Mouse (Mus musculus) heart, postnatal 14 days (tissue): ENCODE results near the gene Hbb-bt. TPM values are rescaled to one million over a fixed set of nuclear protein-coding genes. Genes with fewer than 3 reads are reported as not detected.
A peak's percentile ranks its signal among the peaks of the same experiment; 100 is the strongest.
"Not testable (repeated sequence)": the region's sequence is repeated elsewhere in the genome, so short reads cannot be mapped to it uniquely, and the experiment has no call there.

Experiments
- DNase-seq, 2 experiments: peaks; one replicate each; pipeline ENCODE4 v3.0.0; 2021 to 2022
- intact Hi-C: fragments of 180-260 bp; cut with DNase I; formaldehyde crosslinking; loops from one replicate; pipeline ENCODE4 v1.15.1; 2025
- total RNA-seq, 2 experiments: library from RNA; stranded (reverse); gene quantifications; 2 replicates each; pipeline ENCODE4 v1.2.3; 2021

The Hbb-bt gene
- total RNA-seq, 2 experiments from 2014 or later = 2,822 to 3,799 TPM

- no peak for DNase-seq
- intact Hi-C loops = no loop called here
These were observed 4.0 kb downstream of the Hbb-bt start for GRCm38 (mm10) chr7:103809801-103810155.

- intact Hi-C loops = no loop called here
- DNase-seq = no peak
These were observed 4.6 kb downstream of the Hbb-bt start for GRCm38 (mm10) chr7:103808971-103809800.

- DNase-seq, intact Hi-C loops: not testable (repeated sequence)
These were observed 5.7 kb downstream of the Hbb-bt start for GRCm38 (mm10) chr7:103808120-103808519.

GRCm38 (mm10) chr7:103806856-103807255, 6.9 kb downstream of the Hbb-bt start:
- peak in 1 of 2 experiments; percentile 19 for DNase-seq
- intact Hi-C loops = no loop called here

- intact Hi-C loops = loop anchor here (5.0 kb wide), 1 partner anchor 149 kb away; the partner anchor contains the start of gene Olfr633
- DNase-seq = peak in 1 of 2 experiments; percentile 4
These were observed 21.0 kb downstream of the Hbb-bt start for GRCm38 (mm10) chr7:103792669-103793388.

- no peak for DNase-seq
- intact Hi-C loops = loop anchor here (5.0 kb wide), 1 partner anchor 151 kb away; the partner anchor contains the start of gene Olfr633
These were observed 22.1 kb downstream of the Hbb-bt start, which contains the start of gene Olfr67 for GRCm38 (mm10) chr7:103791721-103792120. Gene Olfr67 (minus strand): TSS chr7:103791821.

- intact Hi-C loops = no loop called here
These were observed 34.2 kb downstream of the Hbb-bt start, which contains the start of gene Olfr68 for GRCm38 (mm10) chr7:103779598-103779997. Gene Olfr68 (minus strand): TSS chr7:103779698.

GRCm38 (mm10) chr7:103777652-103778051, 36.1 kb downstream of the Hbb-bt start:
- DNase-seq, intact Hi-C loops: not testable (repeated sequence)

More at GRCm38 (mm10) chr7:103779598-103779997, 34.2 kb downstream of the Hbb-bt start, which contains the start of gene Olfr68:
- no peak for DNase-seq

- intact Hi-C loops = no loop called here
- DNase-seq = no peak
These were observed 42.3 kb downstream of the Hbb-bt start, which contains the start of gene Olfr69 for GRCm38 (mm10) chr7:103771494-103771893. Gene Olfr69 (minus strand): TSS chr7:103771594.

- intact Hi-C loops, DNase-seq: not testable (repeated sequence)
These were observed 46.1 kb downstream of the Hbb-bt start for GRCm38 (mm10) chr7:103767687-103768086.

Other genes with a start within 250 kb of the Hbb-bt start
- gene Olfr616, start 244.9 kb downstream of the Hbb-bt start, total RNA-seq = not detected
- gene Olfr617, start 240.9 kb downstream of the Hbb-bt start, total RNA-seq = not detected
- not detected for gene Olfr618, start 223.9 kb downstream of the Hbb-bt start, total RNA-seq
- not detected for gene Olfr619, start 213.4 kb downstream of the Hbb-bt start, total RNA-seq
- gene Olfr620, start 201.5 kb downstream of the Hbb-bt start, total RNA-seq = not detected
- gene Olfr622, start 171.3 kb downstream of the Hbb-bt start, total RNA-seq = not detected
- not detected for gene Olfr623, start 150.3 kb downstream of the Hbb-bt start, total RNA-seq
- gene Olfr624, start 142.8 kb downstream of the Hbb-bt start, total RNA-seq = not detected
- gene Olfr625-ps1, start 131.3 kb downstream of the Hbb-bt start, total RNA-seq = not detected
- not detected for gene Olfr243, start 99.3 kb downstream of the Hbb-bt start, total RNA-seq
- not detected for gene Olfr628, start 83.6 kb downstream of the Hbb-bt start, total RNA-seq
- not detected for gene Olfr629, start 69.1 kb downstream of the Hbb-bt start, total RNA-seq
- not detected for gene Olfr630, start 56.7 kb downstream of the Hbb-bt start, total RNA-seq
- not detected for gene Olfr69, start 42.4 kb downstream of the Hbb-bt start, total RNA-seq
- not detected for gene Olfr68, start 34.3 kb downstream of the Hbb-bt start, total RNA-seq
- gene Olfr67, start 22.2 kb downstream of the Hbb-bt start, total RNA-seq = not detected
- over 10,000 TPM; 24,882 to 31,010 TPM for gene Hbb-bs, start 14.1 kb upstream of the Hbb-bt start, total RNA-seq
- not detected for gene Hbb-bh2, start 26.5 kb upstream of the Hbb-bt start, total RNA-seq
- gene Hbb-bh1, start 29.2 kb upstream of the Hbb-bt start, total RNA-seq = not detected
- gene Hbb-y, start 39.2 kb upstream of the Hbb-bt start, total RNA-seq = not detected
- not detected for gene Olfr66, start 72.3 kb upstream of the Hbb-bt start, total RNA-seq
- not detected for gene Olfr64, start 80.5 kb upstream of the Hbb-bt start, total RNA-seq
- not detected for gene Olfr65, start 89.5 kb upstream of the Hbb-bt start, total RNA-seq
- gene Olfr631, start 114.8 kb upstream of the Hbb-bt start, total RNA-seq = not detected
- not detected for gene Olfr632, start 120.4 kb upstream of the Hbb-bt start, total RNA-seq
- gene Olfr633, start 130.4 kb upstream of the Hbb-bt start, total RNA-seq = not detected
- gene Olfr635, start 157.2 kb upstream of the Hbb-bt start, total RNA-seq = not detected
- not detected for gene Olfr638, start 184.8 kb upstream of the Hbb-bt start, total RNA-seq
- gene Olfr639, start 203.3 kb upstream of the Hbb-bt start, total RNA-seq = not detected
- gene Olfr640, start 211.6 kb upstream of the Hbb-bt start, total RNA-seq = not detected
- gene Olfr641, start 221.4 kb upstream of the Hbb-bt start, total RNA-seq = not detected
- not detected for gene Olfr642, start 238.7 kb upstream of the Hbb-bt start, total RNA-seq
- not detected for gene 4930516K23Rik, start 247.4 kb upstream of the Hbb-bt start, total RNA-seq